Mouse (Mus musculus) hindbrain, embryonic 14.5 days (tissue): ENCODE results near the gene B3gat2. TPM values are rescaled to one million over a fixed set of nuclear protein-coding genes. Genes with fewer than 3 reads are reported as not detected.
A peak's percentile ranks its signal among the peaks of the same experiment; 100 is the strongest.

Source experiments
- ATAC-seq: fragments of 200-750 bp; cut with Nextera tagmentation; 2 replicates; pipeline ENCODE4 v1.8.0; 2017; ENCODE audit warnings: moderate number of reproducible peaks, mild to moderate bottlenecking, moderate TSS enrichment, moderate library complexity; ENCODE audit not compliant: low FRiP score
- DNase-seq: peaks from one replicate; pipeline ENCODE4 v3.0.0-alpha.2; 2015; ENCODE audit warnings: low spot score
- H3K27ac ChIP-seq: fragments of 300-500 bp; sonication (generic); 2 replicates; pipeline ENCODE4 v1.5.1; 2014; ENCODE audit warnings: mild to moderate bottlenecking, moderate library complexity
- H3K27me3 ChIP-seq: fragments of 300-500 bp; sonication (generic); 2 replicates; pipeline ENCODE4 v1.6.1; 2014; ENCODE audit warnings: mild to moderate bottlenecking, low read length, mixed read lengths; ENCODE audit not compliant: control insufficient read depth, insufficient read depth
- H3K36me3 ChIP-seq: fragments of 300-500 bp; sonication (generic); replicated peaks from 2 replicates; pipeline ENCODE4 v1.6.1; 2014; ENCODE audit not compliant: control insufficient read depth, insufficient read depth
- H3K4me1 ChIP-seq: fragments of 300-500 bp; sonication (generic); replicated peaks from 2 replicates; pipeline ENCODE4 v1.6.1; 2014; ENCODE audit warnings: antibody characterized with exemption, low read length, mixed read lengths; ENCODE audit not compliant: control insufficient read depth, insufficient read depth
- H3K4me2 ChIP-seq: fragments of 300-500 bp; sonication (generic); replicated peaks from 2 replicates; pipeline ENCODE4 v1.6.1; 2014; ENCODE audit warnings: mild to moderate bottlenecking, moderate library complexity
- H3K4me3 ChIP-seq: fragments of 300-500 bp; sonication (generic); replicated peaks from 2 replicates; pipeline ENCODE4 v1.5.1; 2014; ENCODE audit warnings: mild to moderate bottlenecking, low read length
- H3K9ac ChIP-seq: fragments of 300-500 bp; sonication (generic); 2 replicates; pipeline ENCODE4 v1.6.1; 2014
- H3K9me3 ChIP-seq: fragments of 300-500 bp; sonication (generic); 2 replicates; pipeline ENCODE4 v1.6.1; 2016; ENCODE audit warnings: low read length; ENCODE audit not compliant: control insufficient read depth
- WGBS: fragments of 180-500 bp; shearing (Covaris S2); extraction: QIAGEN DNeasy Blood & Tissue Kit; methylation state at CpG from one replicate; pipeline ENCODE4 v1.1.7; 2014; 5-methylcytosine and 5-hydroxymethylcytosine counted together
- polyA plus RNA-seq: library from polyadenylated mRNA; unstranded; fragments of >200 nt; fragmentation: Nextera tagmentation; extraction: Ambion mirVana; gene quantifications from 2 replicates; pipeline ENCODE4 v1.2.1, GENCODE M21; 2014

Gene B3gat2
- polyA plus RNA-seq, 1 experiment from 2014 or later, result 23.8 TPM

- peak; percentile 77 for DNase-seq
- WGBS, result 50% methylated on average over 13 of the region's 13 CpGs
- no peak overlapping the region for H3K4me3 ChIP-seq
- no peaks in the 10 kb centered on the region for H3K27me3 ChIP-seq
- no peaks in the 10 kb centered on the region for H3K4me1 ChIP-seq
- no peaks in the 10 kb centered on the region for H3K9me3 ChIP-seq
- H3K27ac ChIP-seq, result no peak overlapping the region
- no peak overlapping the region for H3K9ac ChIP-seq
- no peaks in the 10 kb centered on the region for H3K36me3 ChIP-seq
- ATAC-seq, result peak; percentile 66
- no peak overlapping the region for H3K4me2 ChIP-seq
Observed at GRCm38 (mm10) chr1:23826887-23827758, 65.6 kb downstream of the B3gat2 start.

DNA sequence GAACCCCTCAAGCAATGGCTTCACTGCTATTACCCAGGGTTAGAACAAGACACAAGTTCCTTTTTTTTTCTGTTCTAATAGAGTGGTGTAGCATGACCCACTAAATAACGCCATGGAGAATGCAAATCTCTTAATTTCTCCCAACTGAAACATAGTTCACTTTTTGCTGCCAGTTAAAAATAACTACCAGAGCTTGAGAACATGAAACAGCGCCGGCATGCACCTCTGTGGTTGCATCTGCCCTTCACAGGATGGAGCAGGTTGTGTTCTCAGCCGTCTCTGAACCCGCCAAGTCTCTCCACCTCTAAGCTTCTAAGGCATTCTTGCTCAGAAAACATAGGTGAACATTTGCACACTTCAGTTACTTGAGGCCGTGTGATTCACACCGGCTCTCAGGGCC lies 72.7 kb downstream of the B3gat2 start:
- no peaks in the 10 kb centered on the region for H3K36me3 ChIP-seq
- no peak overlapping the region for H3K27ac ChIP-seq
- WGBS, result 84% methylated on average over 7 of the region's 7 CpGs
- H3K4me1 ChIP-seq, result no peaks in the 10 kb centered on the region; the same call in 1 of the 2 replicates
- no peaks in the 10 kb centered on the region for H3K9me3 ChIP-seq
- DNase-seq (no peak), ATAC-seq (no peak)
- no peak overlapping the region for H3K4me2 ChIP-seq
- H3K9ac ChIP-seq, result no peak overlapping the region
- H3K4me3 ChIP-seq, result no peak overlapping the region
- no peaks in the 10 kb centered on the region for H3K27me3 ChIP-seq

DNA sequence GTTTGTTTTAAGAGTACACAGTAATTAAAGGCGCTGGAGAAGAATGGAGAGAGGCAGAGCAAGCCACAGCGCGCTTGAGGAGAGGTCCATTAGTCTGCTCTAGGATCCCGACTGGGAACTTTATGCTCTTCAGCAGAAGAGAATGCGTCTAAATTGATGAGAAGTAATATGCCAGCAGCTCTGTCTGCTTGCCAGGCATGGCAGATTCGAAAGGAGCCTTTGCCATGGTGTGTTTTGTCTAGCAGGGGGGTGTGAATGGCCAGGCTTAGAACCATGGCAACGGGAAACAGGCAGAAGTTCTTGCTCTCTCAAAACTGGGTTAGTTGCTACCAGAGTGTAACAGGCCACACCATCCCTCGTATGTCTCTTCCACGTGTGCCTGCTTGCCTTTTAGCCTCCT lies 73.3 kb downstream of the B3gat2 start:
- Histone ChIP-seq H3K9me3 (no peaks in the 10 kb centered on the region), H3K4me1 (no peaks in the 10 kb centered on the region; the same call in 1 of the 2 replicates), H3K9ac (no peak overlapping the region), H3K4me2 (no peak overlapping the region), H3K4me3 (no peak overlapping the region), H3K27me3 (no peaks in the 10 kb centered on the region), H3K27ac (no peak overlapping the region), H3K36me3 (no peaks in the 10 kb centered on the region)
- DNase-seq, result peak; percentile 63
- WGBS, result 41% methylated on average over 9 of the region's 9 CpGs
- ATAC-seq, result peak; percentile 63; the same call in 1 of the 2 replicates

GRCm38 (mm10) chr1:23836630-23837029 lies 75.1 kb downstream of the B3gat2 start:
- Histone ChIP-seq H3K4me3 (no peak overlapping the region), H3K9ac (no peak overlapping the region), H3K4me2 (no peak overlapping the region), H3K4me1 (no peaks in the 10 kb centered on the region; the same call in 1 of the 2 replicates), H3K27me3 (no peaks in the 10 kb centered on the region), H3K27ac (no peak overlapping the region), H3K9me3 (no peaks in the 10 kb centered on the region), H3K36me3 (peaks cover 6% of the 10 kb centered on the region)
- ATAC-seq (no peak), DNase-seq (no peak)
- WGBS, result 94% methylated on average over 4 of the region's 4 CpGs

DNA sequence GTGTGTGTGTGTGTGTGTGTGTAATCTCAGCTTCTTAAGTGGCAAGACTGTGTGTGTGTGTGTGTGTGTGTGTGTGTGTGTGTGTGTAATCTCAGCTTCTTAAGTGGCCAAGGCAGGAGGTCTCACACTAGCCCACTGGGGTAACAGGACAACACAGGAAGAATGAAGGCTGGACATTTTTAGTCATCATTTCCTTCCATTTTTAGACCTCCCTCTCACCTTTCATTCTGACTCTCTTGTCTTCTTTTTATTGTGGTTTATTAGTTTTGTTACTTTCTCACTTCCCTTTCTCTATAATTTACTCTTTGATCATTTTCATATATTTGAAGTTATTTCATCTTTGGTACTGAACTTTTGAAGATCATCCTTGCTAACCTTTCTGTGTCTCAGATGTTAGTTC lies 79.4 kb downstream of the B3gat2 start:
- DNase-seq, result no peak
- peaks cover 38% of the 10 kb centered on the region for H3K36me3 ChIP-seq
- H3K9ac ChIP-seq, result no peak overlapping the region
- H3K9me3 ChIP-seq, result no peaks in the 10 kb centered on the region
- ATAC-seq, result no peak
- no peak overlapping the region for H3K4me3 ChIP-seq
- no peak overlapping the region for H3K4me2 ChIP-seq
- 0 out of 2 replicates have a peak, but pooled peaks cover 6% of the 10 kb centered on the region for H3K4me1 ChIP-seq
- no peaks in the 10 kb centered on the region for H3K27me3 ChIP-seq
- no peak overlapping the region for H3K27ac ChIP-seq

- no peak overlapping the region for H3K4me3 ChIP-seq
- ATAC-seq (no peak), DNase-seq (no peak)
- no peaks in the 10 kb centered on the region for H3K9me3 ChIP-seq
- 0 out of 2 replicates have a peak, but pooled peaks cover 6% of the 10 kb centered on the region for H3K4me1 ChIP-seq
- no peaks in the 10 kb centered on the region for H3K27me3 ChIP-seq
- H3K27ac ChIP-seq, result no peak overlapping the region; the same call in 1 of the 2 replicates
- WGBS, result 65% methylated on average over 3 of the region's 3 CpGs
- no peak overlapping the region for H3K4me2 ChIP-seq
- H3K36me3 ChIP-seq, result peaks cover 48% of the 10 kb centered on the region
- H3K9ac ChIP-seq, result no peak overlapping the region
Observed at GRCm38 (mm10) chr1:23842629-23843028, 81.1 kb downstream of the B3gat2 start.

GRCm38 (mm10) chr1:23843790-23844189 lies 82.2 kb downstream of the B3gat2 start:
- H3K4me1 ChIP-seq, result 0 out of 2 replicates have a peak, but pooled peaks cover 6% of the 10 kb centered on the region
- H3K27me3 ChIP-seq, result no peaks in the 10 kb centered on the region
- H3K4me3 ChIP-seq, result no peak overlapping the region
- no peak overlapping the region for H3K4me2 ChIP-seq
- no peak overlapping the region; the same call in 1 of the 2 replicates for H3K27ac ChIP-seq
- H3K9me3 ChIP-seq, result no peaks in the 10 kb centered on the region
- no peak overlapping the region for H3K9ac ChIP-seq
- H3K36me3 ChIP-seq, result peaks cover 58% of the 10 kb centered on the region
- 88% methylated on average over 7 of the region's 7 CpGs for WGBS
- DNase-seq, result no peak
- ATAC-seq, result no peak

DNA sequence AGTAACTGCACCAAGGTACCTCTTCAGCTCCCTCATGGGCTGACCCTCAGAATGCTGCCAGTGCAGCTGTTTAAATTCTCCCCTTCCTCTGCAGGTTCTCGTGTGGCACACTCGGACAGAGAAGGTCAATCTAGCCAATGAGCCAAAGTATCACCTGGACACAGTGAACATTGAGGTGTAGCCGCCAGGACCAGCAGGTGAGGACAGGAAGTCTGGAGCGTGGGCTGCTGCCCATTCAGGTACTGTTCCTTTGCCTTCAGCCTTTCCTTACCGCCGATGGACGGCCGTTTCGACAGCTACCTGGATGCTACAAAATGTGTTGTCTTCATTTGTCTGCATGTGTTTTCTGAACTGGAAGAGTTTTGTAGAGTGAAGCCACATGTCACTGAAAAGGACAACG lies 83.5 kb downstream of the B3gat2 start:
- no peaks in the 10 kb centered on the region for H3K9me3 ChIP-seq
- no peak overlapping the region for H3K4me2 ChIP-seq
- 96% methylated on average over 10 of the region's 10 CpGs for WGBS
- no peak overlapping the region for H3K9ac ChIP-seq
- no peaks in the 10 kb centered on the region for H3K27me3 ChIP-seq
- DNase-seq (no peak), ATAC-seq (no peak)
- H3K4me1 ChIP-seq, result 0 out of 2 replicates have a peak, but pooled peaks cover 6% of the 10 kb centered on the region
- no peak overlapping the region for H3K27ac ChIP-seq
- peaks cover 67% of the 10 kb centered on the region for H3K36me3 ChIP-seq
- no peak overlapping the region for H3K4me3 ChIP-seq

GRCm38 (mm10) chr1:23846044-23846680 lies 84.6 kb downstream of the B3gat2 start:
- no peak overlapping the region for H3K4me3 ChIP-seq
- no peaks in the 10 kb centered on the region for H3K9me3 ChIP-seq
- DNase-seq, result peak; percentile 61
- H3K9ac ChIP-seq, result no peak overlapping the region
- H3K4me2 ChIP-seq, result no peak overlapping the region
- H3K27ac ChIP-seq, result peak overlapping the region; percentile 51; the same call in 1 of the 2 replicates
- no peaks in the 10 kb centered on the region for H3K27me3 ChIP-seq
- WGBS, result 57% methylated on average over 10 of the region's 10 CpGs
- peak; percentile 66 for ATAC-seq
- 0 out of 2 replicates have a peak, but pooled peaks cover 6% of the 10 kb centered on the region for H3K4me1 ChIP-seq
- peaks cover 72% of the 10 kb centered on the region for H3K36me3 ChIP-seq
